Mouse (Mus musculus) liver, embryonic 11.5 days (tissue): ENCODE measurements around the gene Sytl1. TPM values are rescaled to one million over a fixed set of nuclear protein-coding genes. Genes with fewer than 3 reads are reported as not detected.

Experiments
- ATAC-seq: fragments of 200-750 bp; cut with Nextera tagmentation; replicated peaks from 2 replicates; pipeline ENCODE4 v1.8.0; 2017; ENCODE audit warnings: moderate number of reproducible peaks, mild to moderate bottlenecking, moderate TSS enrichment, moderate library complexity; ENCODE audit not compliant: low FRiP score
- DNase-seq: peaks from one replicate; pipeline ENCODE4 v3.0.0-alpha.2; 2017; ENCODE audit warnings: low spot score
- H3K27ac ChIP-seq: fragments of 300-500 bp; sonication (generic); 2 replicates; pipeline ENCODE4 v1.5.1; 2014; ENCODE audit warnings: mild to moderate bottlenecking, low read depth, low read length, control low read depth
- H3K27me3 ChIP-seq: fragments of 300-500 bp; sonication (generic); replicated peaks from 2 replicates; pipeline ENCODE4 v1.6.1; 2014; ENCODE audit warnings: low read length, mixed read lengths; ENCODE audit not compliant: control insufficient read depth, insufficient read depth
- H3K36me3 ChIP-seq: fragments of 300-500 bp; sonication (generic); 2 replicates; pipeline ENCODE4 v1.6.1; 2014; ENCODE audit warnings: mild to moderate bottlenecking, low read length, moderate library complexity, mixed read lengths; ENCODE audit not compliant: control insufficient read depth, insufficient read depth
- H3K4me1 ChIP-seq: fragments of 300-500 bp; sonication (generic); replicated peaks from 2 replicates; pipeline ENCODE4 v1.6.1; 2014; ENCODE audit warnings: low read length, mixed read lengths; ENCODE audit not compliant: control insufficient read depth, insufficient read depth
- H3K4me2 ChIP-seq: fragments of 300-500 bp; sonication (generic); 2 replicates; pipeline ENCODE4 v1.6.1; 2014; ENCODE audit warnings: mild to moderate bottlenecking, control low read depth, moderate library complexity
- H3K4me3 ChIP-seq: fragments of 300-500 bp; sonication (generic); 2 replicates; pipeline ENCODE4 v1.5.1; 2014; ENCODE audit warnings: low read depth, low read length, control low read depth
- H3K9ac ChIP-seq: fragments of 300-500 bp; sonication (generic); 2 replicates; pipeline ENCODE4 v1.6.1; 2014; ENCODE audit warnings: low read depth, low read length, control low read depth
- H3K9me3 ChIP-seq: fragments of 300-500 bp; sonication (generic); 2 replicates; pipeline ENCODE4 v1.6.1; 2016; ENCODE audit warnings: low read length, inconsistent platforms, mixed read lengths; ENCODE audit not compliant: control insufficient read depth
- WGBS: fragments of 180-500 bp; shearing (Covaris S2); extraction: QIAGEN DNeasy Blood & Tissue Kit; methylation state at CpG from one replicate; pipeline ENCODE4 v1.1.7; 2014; 5-methylcytosine and 5-hydroxymethylcytosine counted together
- polyA plus RNA-seq: library from polyadenylated mRNA; unstranded; fragments of >200 nt; fragmentation: Nextera tagmentation; extraction: Ambion mirVana; gene quantifications from 2 replicates; pipeline ENCODE4 v1.2.1, GENCODE M21; 2014

Sytl1 gene
- polyA plus RNA-seq, 1 experiment from 2014 or later: 0.52 TPM

DNA sequence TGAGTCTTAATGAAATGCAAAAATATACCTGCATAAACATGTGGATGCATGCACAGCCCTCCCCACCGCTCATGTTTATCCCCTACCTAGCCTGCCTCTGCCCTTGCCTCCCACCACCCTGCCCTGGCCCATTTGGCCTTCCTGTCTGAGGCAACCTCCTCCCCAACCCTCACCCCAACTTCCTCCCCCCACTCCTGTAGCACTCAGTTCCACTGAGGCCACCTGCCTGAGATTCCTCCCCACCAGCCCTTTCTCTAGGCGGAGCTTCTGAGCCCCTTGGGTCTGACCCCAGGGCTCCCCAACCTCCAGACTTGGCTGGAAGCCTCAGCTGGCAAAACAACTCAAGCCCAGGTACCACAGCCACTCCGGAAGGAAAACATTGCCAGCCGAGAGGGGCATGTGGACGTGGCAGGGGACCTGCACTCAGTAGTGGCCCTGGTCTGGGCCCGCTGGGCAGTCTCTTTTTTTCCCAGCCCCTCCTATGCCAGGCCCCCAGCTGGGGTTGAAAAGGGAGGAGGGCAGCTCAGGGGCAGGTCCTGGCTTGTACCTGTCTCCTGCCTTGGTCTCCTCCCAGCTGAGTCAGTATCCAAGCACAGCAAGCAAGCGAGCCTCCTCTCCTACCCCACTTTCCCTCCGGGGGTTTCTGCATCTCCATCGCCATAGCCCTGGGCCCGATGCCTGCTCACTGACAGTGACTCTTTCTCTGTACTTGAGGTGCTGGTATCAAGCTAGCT is 1.1 kb downstream of the Sytl1 start:
- Histone ChIP-seq H3K4me1 (peaks cover 5% of the 10 kb centered on the region; the same call in 1 of the 2 replicates), H3K36me3 (peaks cover 23% of the 10 kb centered on the region), H3K9ac (no peak overlapping the region), H3K9me3 (no peaks in the 10 kb centered on the region), H3K4me2 (no peak overlapping the region), H3K27ac (no peak overlapping the region), H3K27me3 (peaks cover 15% of the 10 kb centered on the region), H3K4me3 (no peak overlapping the region)
- ATAC-seq: no peak
- WGBS: 59% methylated on average over 10 of the region's 10 CpGs
- DNase-seq: no peak

GRCm38 (mm10) chr4:133257798-133258408 is 5.0 kb downstream of the Sytl1 start:
- Histone ChIP-seq H3K36me3 (no peaks in the 10 kb centered on the region), H3K27me3 (peaks cover 30% of the 10 kb centered on the region), H3K4me3 (no peak overlapping the region), H3K4me2 (no peak overlapping the region), H3K27ac (no peak overlapping the region), H3K9me3 (no peaks in the 10 kb centered on the region), H3K4me1 (peaks cover 2% of the 10 kb centered on the region; the same call in 1 of the 2 replicates), H3K9ac (no peak overlapping the region)
- 65% methylated on average over 12 of the region's 12 CpGs for WGBS
- ATAC-seq (no peak), DNase-seq (no peak)

DNA sequence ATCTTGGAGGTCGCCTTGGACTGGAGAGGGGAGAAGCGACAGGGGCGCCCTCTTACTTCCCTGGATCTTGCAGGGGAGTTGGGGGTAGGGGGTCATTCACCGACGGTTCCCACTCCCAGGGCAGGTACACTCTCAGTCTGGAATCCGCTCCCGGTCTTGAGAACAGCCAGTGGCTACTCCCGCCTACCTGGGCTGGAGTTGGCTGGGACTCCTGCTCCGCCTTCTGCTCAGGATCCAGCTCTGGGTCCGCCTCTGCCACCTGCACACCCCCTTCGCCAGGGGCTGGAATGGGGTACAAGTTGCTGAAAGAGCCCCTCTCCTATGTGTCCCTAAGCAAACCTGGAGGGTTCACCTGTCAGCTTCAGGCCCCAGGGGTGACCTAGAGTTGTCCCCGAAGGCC is 5.7 kb downstream of the Sytl1 start:
- WGBS: 41% methylated on average over 12 of the region's 12 CpGs
- no peaks in the 10 kb centered on the region for H3K36me3 ChIP-seq
- no peak overlapping the region for H3K27ac ChIP-seq
- no peaks in the 10 kb centered on the region for H3K4me1 ChIP-seq
- peaks cover 32% of the 10 kb centered on the region for H3K27me3 ChIP-seq
- no peak overlapping the region for H3K4me3 ChIP-seq
- H3K9me3 ChIP-seq: no peaks in the 10 kb centered on the region
- ATAC-seq (no peak), DNase-seq (no peak)
- peak overlapping the region; percentile 12; the same call in 1 of the 2 replicates for H3K4me2 ChIP-seq
- H3K9ac ChIP-seq: no peak overlapping the region

DNA sequence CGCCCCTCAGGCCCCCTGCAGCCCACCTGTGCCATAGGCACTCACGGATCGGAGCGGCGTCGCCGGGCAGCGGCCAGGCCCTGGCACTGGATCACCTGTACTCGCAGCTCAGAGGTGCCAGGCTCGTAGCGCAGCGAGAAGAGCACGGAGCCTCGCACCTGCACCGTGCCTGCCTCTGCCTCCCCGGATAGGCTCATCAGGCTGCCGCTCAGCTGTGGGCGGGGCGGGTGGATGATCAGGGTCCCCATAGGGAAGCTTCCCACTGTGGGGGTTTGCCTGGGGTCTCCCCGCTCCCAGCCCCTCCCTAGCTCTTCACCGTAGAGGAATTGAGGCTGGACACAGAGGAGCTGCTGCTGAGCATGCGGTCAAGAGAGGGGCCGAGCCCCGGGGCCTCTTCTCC is 6.1 kb downstream of the Sytl1 start:
- Histone ChIP-seq H3K27me3 (peaks cover 36% of the 10 kb centered on the region), H3K9me3 (no peaks in the 10 kb centered on the region), H3K9ac (no peak overlapping the region), H3K36me3 (no peaks in the 10 kb centered on the region), H3K4me2 (peak overlapping the region; percentile 12; the same call in 1 of the 2 replicates), H3K4me3 (no peak overlapping the region), H3K4me1 (no peaks in the 10 kb centered on the region), H3K27ac (no peak overlapping the region)
- no peak for DNase-seq
- WGBS: 18% methylated on average over 24 of the region's 24 CpGs
- no peak for ATAC-seq

DNA sequence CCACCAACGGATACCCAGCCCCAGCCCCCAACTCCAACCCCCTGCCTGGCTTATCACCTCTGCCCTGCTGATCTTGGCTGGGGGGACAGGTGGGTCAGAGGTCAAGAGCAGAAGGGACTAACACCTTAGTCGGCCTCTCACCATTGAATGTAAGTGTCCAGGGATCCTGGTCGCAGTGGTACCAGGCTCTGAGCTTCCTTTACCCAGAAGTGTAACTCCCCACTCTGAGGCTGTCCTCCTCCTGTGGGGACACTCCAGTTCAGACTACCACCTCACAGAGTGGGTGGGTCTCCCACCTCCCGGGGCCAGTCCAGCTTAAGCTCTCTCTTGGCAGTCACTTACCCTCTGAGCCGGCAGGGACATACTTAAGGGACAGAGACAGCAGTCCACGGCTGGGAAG is 7.5 kb downstream of the Sytl1 start:
- WGBS: 55% methylated on average over 6 of the region's 6 CpGs
- H3K27me3 ChIP-seq: peaks cover 48% of the 10 kb centered on the region
- DNase-seq: no peak
- H3K36me3 ChIP-seq: no peaks in the 10 kb centered on the region
- no peak overlapping the region for H3K4me2 ChIP-seq
- peaks cover 6% of the 10 kb centered on the region for H3K4me1 ChIP-seq
- no peak for ATAC-seq
- no peak overlapping the region for H3K27ac ChIP-seq
- H3K4me3 ChIP-seq: no peak overlapping the region
- no peak overlapping the region for H3K9ac ChIP-seq
- H3K9me3 ChIP-seq: no peaks in the 10 kb centered on the region

DNA sequence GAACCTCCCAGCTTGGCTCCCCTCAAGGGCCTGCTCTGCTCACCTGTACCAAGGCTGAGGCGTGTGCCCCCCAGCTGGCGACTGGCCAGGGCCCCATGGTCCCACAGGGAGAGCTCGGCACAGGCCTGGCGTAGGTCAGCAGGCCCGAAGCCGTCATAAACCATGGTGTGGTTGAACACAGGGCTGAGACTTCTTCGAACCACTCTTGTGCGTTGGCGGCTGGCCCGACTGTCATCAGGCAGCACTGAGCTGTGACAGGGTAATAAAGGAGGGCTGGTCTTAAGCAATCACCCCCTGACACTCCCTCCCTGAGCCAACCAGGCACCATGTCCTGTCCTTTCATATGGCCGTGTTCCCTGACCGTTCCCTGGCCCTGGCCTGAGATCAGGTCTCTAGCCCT is 9.5 kb downstream of the Sytl1 start:
- H3K4me1 ChIP-seq: peaks cover 15% of the 10 kb centered on the region
- ATAC-seq (no peak), DNase-seq (no peak)
- H3K9ac ChIP-seq: no peak overlapping the region
- H3K27ac ChIP-seq: no peak overlapping the region
- no peak overlapping the region for H3K4me2 ChIP-seq
- H3K9me3 ChIP-seq: no peaks in the 10 kb centered on the region
- WGBS: 88% methylated on average over 12 of the region's 12 CpGs
- peaks cover 54% of the 10 kb centered on the region for H3K27me3 ChIP-seq
- H3K4me3 ChIP-seq: no peak overlapping the region
- H3K36me3 ChIP-seq: no peaks in the 10 kb centered on the region

GRCm38 (mm10) chr4:133252089-133252488 is 10.8 kb downstream of the Sytl1 start:
- WGBS: 59% methylated on average over 4 of the region's 4 CpGs
- peaks cover 25% of the 10 kb centered on the region for H3K4me1 ChIP-seq
- H3K4me2 ChIP-seq: no peak overlapping the region
- no peaks in the 10 kb centered on the region for H3K9me3 ChIP-seq
- DNase-seq (no peak), ATAC-seq (no peak)
- H3K4me3 ChIP-seq: no peak overlapping the region
- H3K27me3 ChIP-seq: peaks cover 52% of the 10 kb centered on the region
- H3K36me3 ChIP-seq: no peaks in the 10 kb centered on the region
- H3K27ac ChIP-seq: no peak overlapping the region
- no peak overlapping the region for H3K9ac ChIP-seq

- Histone ChIP-seq H3K4me2 (peak overlapping the region; percentile 57), H3K9me3 (no peaks in the 10 kb centered on the region), H3K9ac (no peak overlapping the region), H3K27me3 (peaks cover 50% of the 10 kb centered on the region), H3K27ac (no peak overlapping the region), H3K4me1 (peaks cover 31% of the 10 kb centered on the region), H3K36me3 (no peaks in the 10 kb centered on the region), H3K4me3 (peak overlapping the region; percentile 31)
- DNase-seq (no peak), ATAC-seq (no peak)
- 20% methylated on average over 31 of the region's 31 CpGs for WGBS
These were observed 11.7 kb downstream of the Sytl1 start for GRCm38 (mm10) chr4:133251214-133251613.

DNA sequence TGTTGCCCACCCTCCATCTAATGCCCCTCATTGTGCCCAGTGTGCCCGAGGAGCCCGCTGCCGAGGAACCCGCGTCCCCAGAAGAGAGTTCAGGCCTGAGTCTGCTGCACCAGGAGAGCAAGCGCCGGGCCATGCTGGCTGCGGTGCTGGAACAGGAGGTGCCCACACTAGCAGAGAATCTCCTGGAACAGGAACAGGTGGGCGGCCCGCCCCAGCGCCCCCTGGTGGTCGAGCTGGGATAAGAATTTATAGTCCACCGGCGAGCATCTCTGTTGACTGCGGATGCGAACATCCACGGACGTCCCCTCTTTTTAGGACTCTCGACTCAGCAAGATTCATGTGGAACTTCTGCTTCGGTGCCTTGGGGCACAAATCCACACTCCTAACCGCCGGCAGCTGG is 12.3 kb downstream of the Sytl1 start:
- DNase-seq (peak; percentile 89), ATAC-seq (no peak)
- Histone ChIP-seq H3K4me1 (peaks cover 31% of the 10 kb centered on the region), H3K9me3 (no peaks in the 10 kb centered on the region), H3K9ac (no peak overlapping the region), H3K27ac (no peak overlapping the region), H3K27me3 (peaks cover 48% of the 10 kb centered on the region), H3K36me3 (no peaks in the 10 kb centered on the region), H3K4me2 (peak overlapping the region; percentile 57), H3K4me3 (peak overlapping the region; percentile 31)
- WGBS: 7% methylated on average over 22 of the region's 22 CpGs
